Mouse (Mus musculus) myocyte (in vitro differentiated cells): ENCODE data around the gene Mycbp2.
A peak's percentile ranks its signal among the peaks of the same experiment; 100 is the strongest.

Experiments
- MAX ChIP-seq: IDR thresholded peaks from one replicate; pipeline ENCODE4 v1.6.1; 2011; ENCODE audit warnings: low read depth, mild to moderate bottlenecking, control low read depth
- POLR2A ChIP-seq: IDR thresholded peaks from one replicate; pipeline ENCODE4 v1.6.1; 2011; ENCODE audit warnings: low read depth, mild to moderate bottlenecking, control low read depth, moderate library complexity; ENCODE audit not compliant: insufficient read length
- SRF ChIP-seq: IDR thresholded peaks from one replicate; pipeline ENCODE4 v1.6.1; 2011; ENCODE audit warnings: low read depth; ENCODE audit not compliant: control insufficient read depth, insufficient read length

- TF ChIP-seq POLR2A (peak; percentile 95), SRF (no peak), MAX (no peak)
These were observed at the start of gene Mycbp2 for GRCm38 (mm10) chr14:103346729-103347505.
